Mouse (Mus musculus): ENCODE results near the gene Gm20388.

DNA sequence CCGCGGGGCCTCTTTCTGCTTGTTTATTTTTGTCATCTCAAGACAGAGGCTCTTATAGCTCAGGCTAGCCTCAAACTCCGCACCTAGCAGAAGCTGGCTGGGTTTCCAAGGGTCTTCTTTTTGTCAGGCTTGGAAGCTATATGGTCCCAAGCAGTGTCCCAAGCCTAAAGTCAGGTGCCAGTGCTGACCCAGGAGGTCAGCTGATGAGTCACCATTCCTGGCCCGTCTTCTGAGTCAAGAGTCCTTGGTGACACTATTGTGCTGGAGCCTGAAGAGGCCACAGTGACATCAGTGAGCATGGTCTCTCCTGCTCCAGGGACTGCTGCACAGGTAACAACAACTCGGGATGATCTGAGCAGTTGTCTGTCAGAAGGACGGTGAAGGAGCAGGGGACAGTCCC lies 1449.4 kb downstream of the Gm20388 start:
- TF ChIP-seq CTCF (IDR thresholded peaks at IDR 0.05; ENCODE audit: low read depth, low read length) (no peak), TAL1 (conservative IDR thresholded peaks at IDR 0.05; ENCODE audit: low read depth, low read length) (no peak)

Measured in G1E (cell line).